In genomic region chr11:105589231-105589876, GRCm38 (mm10) we compare ENCODE assay signal across 8 mouse cellular contexts. TPM values are rescaled to one million over a fixed set of nuclear protein-coding genes. Genes with fewer than 3 reads are reported as not detected.
DNase-seq lines count a peak whose midpoint lies in the region; ATAC-seq and TF ChIP-seq lines count a peak whose summit lies in the region.

No protein-coding gene starts in this region.

- peaks cover 6% of the 10 kb centered on the region for H3K9me3 ChIP-seq in CH12.LX (replicated peaks; ENCODE audit: low read length)
- H3K9me3 ChIP-seq in forebrain, embryonic 13.5 days (replicated peaks) = no peaks in the 10 kb centered on the region
- no peaks in the 10 kb centered on the region for H3K9me3 ChIP-seq in liver, embryonic 15.5 days (replicated peaks)
- H3K9me3 ChIP-seq in neural tube, embryonic 11.5 days (ENCODE audit: control insufficient read depth, low read length) = no peaks in the 10 kb centered on the region
- H3K9me3 ChIP-seq in stomach, embryonic 16.5 days (replicated peaks; ENCODE audit: control insufficient read depth, low read length) = no peaks in the 10 kb centered on the region

- intact Hi-C loops in heart, postnatal 10 days (cut with DNase I) = no loop called here

- peak overlapping the region; percentile 8 to 94 (median 90) for H3K4me3 ChIP-seq in CH12.LX (replicated peaks in 1 of 3; ENCODE audit: low read depth in 2 of 3, low read length in 2 of 3, poor library complexity in 1 of 3)
- peak overlapping the region; percentile 71 for H3K4me3 ChIP-seq in forebrain, embryonic 13.5 days
- peak overlapping the region; percentile 70 for H3K4me3 ChIP-seq in liver, embryonic 15.5 days (replicated peaks)
- H3K4me3 ChIP-seq in neural tube, embryonic 11.5 days (ENCODE audit: low read depth, low read length) = peak overlapping the region; percentile 93
- H3K4me3 ChIP-seq in stomach, embryonic 16.5 days (replicated peaks; ENCODE audit: low read length) = peak overlapping the region; percentile 94

- DNase-seq in CH12.LX (ENCODE audit: extremely low read depth) = peak; percentile 91
- peak; percentile 72 for DNase-seq in c-Kit-positive CD71-positive TER-119-negative erythroid progenitor cells, embryonic 14.5 days (ENCODE audit: low read depth)
- peak; percentile 91 to 94 for DNase-seq in heart, postnatal 10 days
- DNase-seq in kidney, postnatal 4 days = peak; percentile 93 to 95
- DNase-seq in neural tube, embryonic 11.5 days (ENCODE audit: low spot score) = peak; percentile 92

- no peak for TF ChIP-seq RAD21 in CH12.LX (IDR thresholded peaks at IDR 0.05; ENCODE audit: low read depth, low read length)

- H3K4me2 ChIP-seq in CH12.LX (ENCODE audit: insufficient read depth, low read depth, poor library complexity, severe bottlenecking) = peak overlapping the region; percentile 95
- H3K4me2 ChIP-seq in forebrain, embryonic 13.5 days = peak overlapping the region; percentile 70
- peak overlapping the region; percentile 99 for H3K4me2 ChIP-seq in liver, embryonic 15.5 days
- H3K4me2 ChIP-seq in neural tube, embryonic 11.5 days (ENCODE audit: low read depth) = peak overlapping the region; percentile 90
- H3K4me2 ChIP-seq in stomach, embryonic 16.5 days (ENCODE audit: low read depth, low read length) = peak overlapping the region; percentile 88

- dilution Hi-C loops in CH12.LX (cut with MboI; ENCODE audit: extremely low pct_ligation_motif_present, extremely low pct_unique_long_range_greater_than_20kb, low sequenced_read_pairs) = no loop called here

- peak; percentile 89 for ATAC-seq in forebrain, embryonic 13.5 days
- peak; percentile 90 for ATAC-seq in liver, embryonic 15.5 days (ENCODE audit: insufficient read depth)
- peak; percentile 91 for ATAC-seq in neural tube, embryonic 11.5 days (ENCODE audit: insufficient read depth, low FRiP score, low TSS enrichment)
- ATAC-seq in stomach, embryonic 16.5 days (ENCODE audit: insufficient read depth, low FRiP score) = peak; percentile 91

- no peak overlapping the region for H3K27ac ChIP-seq in CH12.LX (ENCODE audit: insufficient read depth, low read depth)
- peak overlapping the region; percentile 89 for H3K27ac ChIP-seq in forebrain, embryonic 13.5 days
- H3K27ac ChIP-seq in liver, embryonic 15.5 days (replicated peaks) = peak overlapping the region; percentile 62; the same call in 1 of the 2 replicates
- peak overlapping the region; percentile 95 for H3K27ac ChIP-seq in neural tube, embryonic 11.5 days (ENCODE audit: low read depth, low read length)
- H3K27ac ChIP-seq in stomach, embryonic 16.5 days (ENCODE audit: low read length) = peak overlapping the region; percentile 85

- H3K27me3 ChIP-seq in CH12.LX (replicated peaks) = peaks cover 4% of the 10 kb centered on the region
- no peaks in the 10 kb centered on the region for H3K27me3 ChIP-seq in forebrain, embryonic 13.5 days
- H3K27me3 ChIP-seq in liver, embryonic 15.5 days = peaks cover 15% of the 10 kb centered on the region
- no peaks in the 10 kb centered on the region for H3K27me3 ChIP-seq in neural tube, embryonic 11.5 days (ENCODE audit: control insufficient read depth, insufficient read depth, low read length)
- no peaks in the 10 kb centered on the region for H3K27me3 ChIP-seq in stomach, embryonic 16.5 days (ENCODE audit: control insufficient read depth, insufficient read depth, low read length)

- H3K4me1 ChIP-seq in CH12.LX (ENCODE audit: control insufficient read depth in 1 of 2, insufficient read depth in 2 of 2) = peaks cover 5 to 24% of the 10 kb centered on the region in 2 experiments
- H3K4me1 ChIP-seq in forebrain, embryonic 13.5 days = peaks cover 8% of the 10 kb centered on the region; the same call in 1 of the 2 replicates
- peaks cover 13% of the 10 kb centered on the region for H3K4me1 ChIP-seq in liver, embryonic 15.5 days (replicated peaks)
- no peaks in the 10 kb centered on the region; the same call in 1 of the 2 replicates for H3K4me1 ChIP-seq in neural tube, embryonic 11.5 days (ENCODE audit: control insufficient read depth, insufficient read depth, low read length)
- H3K4me1 ChIP-seq in stomach, embryonic 16.5 days (ENCODE audit: control insufficient read depth, insufficient read depth, low read length) = no peaks in the 10 kb centered on the region

- H3K9ac ChIP-seq in CH12.LX (ENCODE audit: insufficient read depth, low read depth) = peak overlapping the region; percentile 53
- H3K9ac ChIP-seq in forebrain, embryonic 13.5 days = peak overlapping the region; percentile 89
- peak overlapping the region; percentile 78 for H3K9ac ChIP-seq in liver, embryonic 15.5 days
- peak overlapping the region; percentile 94 for H3K9ac ChIP-seq in neural tube, embryonic 11.5 days (ENCODE audit: low read length)
- H3K9ac ChIP-seq in stomach, embryonic 16.5 days (ENCODE audit: low read length) = peak overlapping the region; percentile 96

- TF ChIP-seq EP300 in CH12.LX (IDR thresholded peaks at IDR 0.05; ENCODE audit: low read length) = no peak; the same call in 1 of the 2 replicates

- in situ Hi-C loops in CH12.LX (cut with MboI; ENCODE audit: low pct_ligation_motif_present, low pct_unique_long_range_greater_than_20kb, low sequenced_read_pairs) = no loop called here

- no peak for TF ChIP-seq POLR2A in CH12.LX (IDR thresholded peaks at IDR 0.05; ENCODE audit: low read depth, low read length)

- no peak for TF ChIP-seq CTCF in CH12.LX (conservative IDR thresholded peaks at IDR 0.05 in 1 of 2, IDR thresholded peaks at IDR 0.05 in 1 of 2; ENCODE audit: low read depth in 2 of 2, low read length in 2 of 2)

- H3K79me2 ChIP-seq in CH12.LX (replicated peaks; ENCODE audit: control insufficient read depth, extremely low read depth, insufficient read depth, poor library complexity, severe bottlenecking) = no peaks in the 10 kb centered on the region

- under 1% methylated on average over 49 of the region's 70 CpGs for WGBS in forebrain, embryonic 13.5 days
- WGBS in liver, embryonic 15.5 days (ENCODE audit: insufficient replicate concordance) = under 1% methylated on average over 36 of the region's 70 CpGs
- WGBS in neural tube, embryonic 11.5 days = under 1% methylated on average over 47 of the region's 70 CpGs
- WGBS in stomach, embryonic 16.5 days = under 1% methylated on average over 50 of the region's 70 CpGs

- no peaks in the 10 kb centered on the region for H3K36me3 ChIP-seq in CH12.LX (replicated peaks in 1 of 2; ENCODE audit: control insufficient read depth in 1 of 2, insufficient read depth in 1 of 2, low read length in 1 of 2)
- H3K36me3 ChIP-seq in forebrain, embryonic 13.5 days (ENCODE audit: poor library complexity, severe bottlenecking) = no peaks in the 10 kb centered on the region
- H3K36me3 ChIP-seq in liver, embryonic 15.5 days (replicated peaks) = no peaks in the 10 kb centered on the region
- no peaks in the 10 kb centered on the region for H3K36me3 ChIP-seq in neural tube, embryonic 11.5 days (ENCODE audit: control insufficient read depth, insufficient read depth, low read length)
- H3K36me3 ChIP-seq in stomach, embryonic 16.5 days (ENCODE audit: control insufficient read depth, insufficient read depth, low read length) = no peaks in the 10 kb centered on the region

TF ChIP-seq in CH12.LX, 34 proteins besides CTCF, POLR2A, EP300 and RAD21 (continues in another document):
- peak; percentile 80 for TF ChIP-seq MAZ (IDR thresholded peaks at IDR 0.05; ENCODE audit: low read depth, low read length)
- no peak for TF ChIP-seq ZMIZ1 (IDR thresholded peaks at IDR 0.05; ENCODE audit: low read depth, low read length)
- peak; percentile 82 for TF ChIP-seq NRF1 (IDR thresholded peaks at IDR 0.05; ENCODE audit: low read depth, low read length)
- TF ChIP-seq TBP (conservative IDR thresholded peaks at IDR 0.05; ENCODE audit: low read depth, low read length) = no peak
- no peak for TF ChIP-seq PAX5 (IDR thresholded peaks at IDR 0.05; ENCODE audit: low read length)
- TF ChIP-seq MXI1 (IDR thresholded peaks at IDR 0.05; ENCODE audit: low read depth, low read length) = peak; percentile 74
- TF ChIP-seq ZC3H11A (IDR thresholded peaks at IDR 0.05; ENCODE audit: low read depth, low read length) = no peak
- peak; percentile 91 for TF ChIP-seq MAX (IDR thresholded peaks at IDR 0.05; ENCODE audit: low read length)
- peak; percentile 80 for TF ChIP-seq USF1 (IDR thresholded peaks at IDR 0.05; ENCODE audit: low read depth, low read length)
- no peak for TF ChIP-seq SMC3 (IDR thresholded peaks at IDR 0.05; ENCODE audit: low read depth, low read length)
- no peak; the same call in 1 of the 2 replicates for TF ChIP-seq RCOR1 (conservative IDR thresholded peaks at IDR 0.05; ENCODE audit: low read depth, low read length)
- TF ChIP-seq JUND (conservative IDR thresholded peaks at IDR 0.05; ENCODE audit: low read depth, low read length) = 0 out of 2 replicates have a peak, but pooled peaks have one; percentile 24
- TF ChIP-seq JUN (IDR thresholded peaks at IDR 0.05; ENCODE audit: insufficient read depth, low read depth, low read length) = peak; percentile 53
- peak; percentile 68 for TF ChIP-seq SIN3A (IDR thresholded peaks at IDR 0.05; ENCODE audit: low read length)
- TF ChIP-seq KAT2A (IDR thresholded peaks at IDR 0.05; ENCODE audit: insufficient replicate concordance, low read length) = no peak
- no peak for TF ChIP-seq POLR2AphosphoS2 (IDR thresholded peaks at IDR 0.05; ENCODE audit: low read depth, low read length)
- no peak for TF ChIP-seq GABPA (IDR thresholded peaks at IDR 0.05; ENCODE audit: insufficient replicate concordance, low read depth, low read length)
- TF ChIP-seq IRF4 (IDR thresholded peaks at IDR 0.05; ENCODE audit: low read depth, low read length) = peak; percentile 31; the same call in 1 of the 2 replicates
- TF ChIP-seq MYC (IDR thresholded peaks at IDR 0.05; ENCODE audit: low read depth, low read length) = peak; percentile 78
- TF ChIP-seq HCFC1 (IDR thresholded peaks at IDR 0.05; ENCODE audit: low read depth, low read length) = 0 out of 2 replicates have a peak, but pooled peaks have one; percentile 37
- TF ChIP-seq MEF2A (IDR thresholded peaks at IDR 0.05; ENCODE audit: borderline replicate concordance, low read depth, low read length) = no peak; the same call in 1 of the 2 replicates
- no peak for TF ChIP-seq E2F4 (IDR thresholded peaks at IDR 0.05; ENCODE audit: insufficient replicate concordance, low read depth, low read length)

RNA-seq across cellular contexts. Expression of gene Tanc2, which starts 0.4 kb away (rescaled TPM):
- 2.6 and 2.7 TPM in 2 replicates for total RNA-seq in CH12.LX (2012; rRNA removed)
- 2.6 and 3.2 TPM in 2 replicates for total RNA-seq in CH12.LX (2014; rRNA removed)
- 7.9 and 10.4 TPM in 2 replicates for polyA plus RNA-seq in CH12.LX (2012; ENCODE audit: insufficient read length, low read depth)
- polyA plus RNA-seq in forebrain, embryonic 13.5 days (2015; fragmentation: Nextera tagmentation; extraction: Ambion mirVana) = 17.4 and 21.9 TPM in 2 replicates
- 10 to 100 TPM; 34.6 to 35.5 TPM for total RNA-seq in heart, postnatal 10 days (2021)
- 1.2 and 1.3 TPM in 2 replicates for polyA plus RNA-seq in liver, embryonic 15.5 days (2015; fragmentation: Nextera tagmentation; extraction: Ambion mirVana)
- 19.6 and 25.0 TPM in 2 replicates for polyA plus RNA-seq in neural tube, embryonic 11.5 days (2014; fragmentation: Nextera tagmentation; extraction: Ambion mirVana)
- polyA plus RNA-seq in stomach, embryonic 16.5 days (2015; fragmentation: Nextera tagmentation; extraction: Ambion mirVana) = 5.9 and 6.7 TPM in 2 replicates
